In genomic region chr7:102636665-102637064, GRCm38 (mm10) we compare ENCODE assay signal across 10 mouse cellular contexts. TPM values are rescaled to one million over a fixed set of nuclear protein-coding genes. Genes with fewer than 3 reads are reported as not detected.
A peak's percentile ranks its signal among the peaks of the same experiment; 100 is the strongest.
DNase-seq lines count a peak whose midpoint lies in the region; ATAC-seq and TF ChIP-seq lines count a peak whose summit lies in the region.
"Had no signal": no experiment of that assay in that cellular context is flagged by ENCODE, and none has a peak within 500 bp of the region (broad histone marks: within the 10 kb centered on the region; RNA-seq: fewer than 3 reads in every experiment).

No protein-coding gene starts in this region.

- H3K9me3 ChIP-seq in heart, embryonic 10.5 days = no peaks in the 10 kb centered on the region
- H3K9me3 ChIP-seq: neural tube, embryonic 13.5 days had no signal

- TF ChIP-seq POLR2A in cortical plate, adult 2 months (IDR thresholded peaks at IDR 0.05; ENCODE audit: extremely low read depth, insufficient read depth, low read length) = no peak

- H3K36me3 ChIP-seq in heart, embryonic 10.5 days = no peaks in the 10 kb centered on the region
- H3K36me3 ChIP-seq: neural tube, embryonic 13.5 days had no signal

- ATAC-seq in monocyte, adult 5-6 weeks (replicated peaks; ENCODE audit: insufficient number of reproducible peaks, low FRiP score, low TSS enrichment, poor library complexity, severe bottlenecking) = no peak

- H3K27me3 ChIP-seq in heart, embryonic 10.5 days (ENCODE audit: insufficient read depth, poor library complexity, severe bottlenecking) = no peaks in the 10 kb centered on the region
- H3K27me3 ChIP-seq: neural tube, embryonic 13.5 days had no signal

- peak; percentile 15; the same call in 1 of the 2 replicates for TF ChIP-seq CTCF in cortical plate, adult 2 months (IDR thresholded peaks at IDR 0.05; ENCODE audit: extremely low read depth, insufficient read depth, low read length)

- H3K4me1 ChIP-seq in heart, embryonic 10.5 days = no peaks in the 10 kb centered on the region
- H3K4me1 ChIP-seq in cortical plate, adult 2 months (ENCODE audit: control insufficient read depth, insufficient read depth, low read length) = no peaks in the 10 kb centered on the region
- H3K4me1 ChIP-seq: neural tube, embryonic 13.5 days had no signal

- WGBS in heart, embryonic 10.5 days = 33% methylated on average over 3 of the region's 3 CpGs

- peak; percentile 39 to 76 for DNase-seq in heart, adult 18-20 months
- no peak for DNase-seq in heart, embryonic 10.5 days (ENCODE audit: low spot score)
- peak; percentile 51 for DNase-seq in urinary bladder, postnatal 25 days (ENCODE audit: low spot score)
- DNase-seq in urinary bladder, postnatal 10 days (ENCODE audit: low spot score) = no peak
- DNase-seq in layer of hippocampus, adult 11-12 months (ENCODE audit: low spot score) = peak; percentile 56
- peak; percentile 21 to 54 for DNase-seq in natural killer cell, adult 2 months (ENCODE audit: low spot score in 2 of 2)

- no peak overlapping the region for H3K4me3 ChIP-seq in heart, embryonic 10.5 days
- no peak overlapping the region for H3K4me3 ChIP-seq in cortical plate, adult 2 months (ENCODE audit: insufficient read depth, low read length)
- H3K4me3 ChIP-seq: neural tube, embryonic 13.5 days had no signal

- H3K27ac ChIP-seq in heart, embryonic 10.5 days = no peak overlapping the region
- H3K27ac ChIP-seq in cortical plate, adult 2 months (ENCODE audit: insufficient read depth, low read length) = no peak overlapping the region
- H3K27ac ChIP-seq: neural tube, embryonic 13.5 days had no signal

RNA-seq across cellular contexts. Expression of gene Olfr554, which starts 1.6 kb away (rescaled TPM):
- total RNA-seq in heart, adult 18-20 months (2021) = not detected
- not detected in 2 replicates for polyA plus RNA-seq in heart, embryonic 10.5 days (2016; fragmentation: Nextera tagmentation; extraction: Ambion mirVana)
- polyA plus RNA-seq in cortical plate, adult 2 months (2012; rRNA removed) = not detected in 2 replicates
- total RNA-seq in monocyte, adult 5-6 weeks (2017) = not detected in 3 replicates
- total RNA-seq: layer of hippocampus, postnatal 25 days had no signal
- polyA plus RNA-seq: neural tube, embryonic 13.5 days had no signal

RNA-seq across cellular contexts. Expression of gene Olfr553, which starts 18.6 kb away (rescaled TPM):
- not detected for total RNA-seq in heart, adult 18-20 months (2021)
- polyA plus RNA-seq in heart, embryonic 10.5 days (2016; fragmentation: Nextera tagmentation; extraction: Ambion mirVana) = not detected in 2 replicates
- polyA plus RNA-seq in cortical plate, adult 2 months (2012; rRNA removed) = not detected in 2 replicates
- 0.43 TPM in 1 of 3 replicates, not detected in the others for total RNA-seq in monocyte, adult 5-6 weeks (2017)
- total RNA-seq: layer of hippocampus, postnatal 25 days had no signal
- polyA plus RNA-seq: neural tube, embryonic 13.5 days had no signal

RNA-seq across cellular contexts. Expression of gene Olfr555, which starts 22.0 kb away (rescaled TPM):
- total RNA-seq in heart, adult 18-20 months (2021) = not detected
- not detected in 2 replicates for polyA plus RNA-seq in heart, embryonic 10.5 days (2016; fragmentation: Nextera tagmentation; extraction: Ambion mirVana)
- not detected in 2 replicates for polyA plus RNA-seq in cortical plate, adult 2 months (2012; rRNA removed)
- not detected in 3 replicates for total RNA-seq in monocyte, adult 5-6 weeks (2017)
- total RNA-seq: layer of hippocampus, postnatal 25 days had no signal
- polyA plus RNA-seq: neural tube, embryonic 13.5 days had no signal

RNA-seq across cellular contexts. Expression of gene Olfr556, which starts 28.0 kb away (rescaled TPM):
- not detected for total RNA-seq in heart, adult 18-20 months (2021)
- not detected in 2 replicates for polyA plus RNA-seq in heart, embryonic 10.5 days (2016; fragmentation: Nextera tagmentation; extraction: Ambion mirVana)
- polyA plus RNA-seq in cortical plate, adult 2 months (2012; rRNA removed) = not detected in 2 replicates
- total RNA-seq in monocyte, adult 5-6 weeks (2017) = not detected in 3 replicates
- polyA plus RNA-seq: neural tube, embryonic 13.5 days had no signal

RNA-seq across cellular contexts. Expression of gene Olfr552, which starts 39.1 kb away (rescaled TPM):
- total RNA-seq in heart, adult 18-20 months (2021) = under 1 TPM; 0.10 to 0.23 TPM
- not detected in 2 replicates for polyA plus RNA-seq in heart, embryonic 10.5 days (2016; fragmentation: Nextera tagmentation; extraction: Ambion mirVana)
- not detected in 2 replicates for polyA plus RNA-seq in cortical plate, adult 2 months (2012; rRNA removed)
- not detected in 3 replicates for total RNA-seq in monocyte, adult 5-6 weeks (2017)

Comparison
In these comparisons a context has a peak if more than half of its experiments do, and no peak if none do; other contexts are left out.
1. DNase-seq: peak in heart, adult 18-20 months (2 of 2), urinary bladder, postnatal 25 days (single experiment), layer of hippocampus, adult 11-12 months (single experiment) and natural killer cell, adult 2 months (2 of 2); none in heart, embryonic 10.5 days (single experiment) and urinary bladder, postnatal 10 days (single experiment).